Mouse (Mus musculus) liver, postnatal 0 days (tissue): Measurements from ENCODE around the gene Olfr1423. TPM values are rescaled to one million over a fixed set of nuclear protein-coding genes. Genes with fewer than 3 reads are reported as not detected.

Experiments used
- ATAC-seq: fragments of 200-750 bp; cut with Nextera tagmentation; 2 replicates; pipeline ENCODE4 v1.8.0; 2017; ENCODE audit warnings: mild to moderate bottlenecking, moderate library complexity
- DNase-seq: peaks from one replicate; pipeline ENCODE4 v3.0.0-alpha.2; 2016
- H3K27ac ChIP-seq: fragments of 300-500 bp; sonication (generic); 2 replicates; pipeline ENCODE4 v1.5.1; 2014; ENCODE audit warnings: antibody characterized with exemption, moderate library complexity, mild to moderate bottlenecking, low read depth
- H3K27me3 ChIP-seq: fragments of 300-500 bp; sonication (generic); 2 replicates; pipeline ENCODE4 v1.6.1; 2014; ENCODE audit warnings: low read length, control low read depth, mixed read lengths; ENCODE audit not compliant: insufficient read depth
- H3K36me3 ChIP-seq: fragments of 300-500 bp; sonication (generic); replicated peaks from 2 replicates; pipeline ENCODE4 v1.6.1; 2014; ENCODE audit warnings: mild to moderate bottlenecking, control low read depth, low read length, moderate library complexity, mixed read lengths; ENCODE audit not compliant: insufficient read depth
- H3K4me1 ChIP-seq: fragments of 300-500 bp; sonication (generic); 2 replicates; pipeline ENCODE4 v1.6.1; 2014; ENCODE audit warnings: antibody characterized with exemption, mild to moderate bottlenecking, control low read depth; ENCODE audit not compliant: insufficient read depth
- H3K4me2 ChIP-seq: fragments of 300-500 bp; sonication (generic); 2 replicates; pipeline ENCODE4 v1.6.1; 2014; ENCODE audit warnings: low read depth, mild to moderate bottlenecking, low read length, moderate library complexity, mixed read lengths
- H3K4me3 ChIP-seq: fragments of 300-500 bp; sonication (generic); 2 replicates; pipeline ENCODE4 v1.5.1; 2014; ENCODE audit warnings: low read depth, low read length
- H3K9ac ChIP-seq: fragments of 300-500 bp; sonication (generic); replicated peaks from 2 replicates; pipeline ENCODE4 v1.6.1; 2014; ENCODE audit warnings: mild to moderate bottlenecking, moderate library complexity
- H3K9me3 ChIP-seq: fragments of 300-500 bp; sonication (generic); 2 replicates; pipeline ENCODE4 v1.6.1; 2016; ENCODE audit warnings: mild to moderate bottlenecking, control low read depth, low read length, mixed read lengths
- CTCF ChIP-seq: sonication (generic); IDR thresholded peaks from 2 replicates; pipeline ENCODE4 v1.5.1; 2016; ENCODE audit warnings: antibody characterized with exemption, low read depth
- EP300 ChIP-seq: IDR thresholded peaks from 2 replicates; pipeline ENCODE4 v1.6.1; 2016; ENCODE audit warnings: antibody characterized with exemption, low read depth, mild to moderate bottlenecking
- WGBS: fragments of 180-500 bp; shearing (Covaris S2); extraction: QIAGEN DNeasy Blood & Tissue Kit; methylation state at CpG from one replicate; pipeline ENCODE4 v1.1.7; 2014; ENCODE audit not compliant: insufficient replicate concordance; 5-methylcytosine and 5-hydroxymethylcytosine counted together
- polyA plus RNA-seq: library from polyadenylated mRNA; unstranded; fragments of >200 nt; fragmentation: Nextera tagmentation; extraction: Ambion mirVana; gene quantifications from 2 replicates; pipeline ENCODE4 v1.2.1, GENCODE M21; 2015

The Olfr1423 gene
- polyA plus RNA-seq, 1 experiment from 2014 or later: not detected

DNA sequence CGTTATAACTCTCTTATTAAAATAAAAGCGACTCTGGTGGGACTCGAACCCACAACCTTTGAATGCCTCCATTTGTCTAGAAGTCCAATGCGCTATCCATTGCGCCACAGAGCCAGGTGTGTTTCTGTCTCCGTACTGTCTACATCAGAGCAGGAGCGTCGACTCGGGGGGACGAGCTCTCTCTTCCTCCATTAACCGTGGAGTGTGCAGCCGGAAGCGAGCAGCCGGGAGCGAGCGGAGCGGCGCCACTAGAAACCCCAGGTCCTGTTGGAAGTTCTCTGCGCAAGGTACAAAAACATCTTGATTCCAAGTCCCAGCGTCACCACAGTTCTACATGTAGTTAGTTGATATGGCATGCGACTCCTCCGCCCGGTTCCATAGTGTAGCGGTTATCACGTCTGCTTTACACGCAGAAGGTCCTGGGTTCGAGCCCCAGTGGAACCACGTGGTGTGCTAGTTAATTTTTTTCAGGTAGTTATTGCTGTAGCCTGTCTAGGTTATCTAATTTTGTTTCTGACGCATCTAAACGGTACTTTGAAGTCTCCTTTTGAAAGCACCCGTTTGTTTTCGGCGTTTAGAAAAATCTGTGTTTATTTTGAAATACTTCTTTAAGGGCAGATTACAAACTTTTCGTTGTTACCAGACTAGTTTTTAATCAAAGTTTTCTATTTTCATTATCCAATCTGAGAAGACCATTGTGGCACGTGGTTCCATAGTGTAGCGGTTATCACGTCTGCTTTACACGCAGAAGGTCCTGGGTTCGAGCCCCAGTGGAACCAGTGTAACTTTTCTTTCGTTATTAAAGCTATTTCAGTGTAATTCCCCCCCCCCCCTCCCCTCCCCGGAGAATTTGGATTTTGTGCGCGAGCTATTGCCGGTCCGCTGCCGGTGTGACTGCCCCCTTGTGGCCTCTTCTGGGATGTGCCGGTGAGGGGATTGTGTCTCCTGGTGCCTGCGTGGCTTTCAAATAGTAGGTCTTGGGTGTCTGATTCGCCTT is 29.3 kb downstream of the Olfr1423 start:
- Histone ChIP-seq H3K27me3 (no peaks in the 10 kb centered on the region), H3K9me3 (no peaks in the 10 kb centered on the region), H3K36me3 (no peaks in the 10 kb centered on the region), H3K9ac (peak overlapping the region; percentile 62), H3K4me1 (peaks cover 11% of the 10 kb centered on the region), H3K4me2 (peak overlapping the region; percentile 84), H3K27ac (peak overlapping the region; percentile 94), H3K4me3 (peak overlapping the region; percentile 62)
- ATAC-seq (peak; percentile 71), DNase-seq (peak; percentile 93)
- TF ChIP-seq CTCF (peak; percentile 88), EP300 (peak; percentile 42; the same call in 1 of the 2 replicates)
- WGBS: under 1% methylated on average over 49 of the region's 49 CpGs

DNA sequence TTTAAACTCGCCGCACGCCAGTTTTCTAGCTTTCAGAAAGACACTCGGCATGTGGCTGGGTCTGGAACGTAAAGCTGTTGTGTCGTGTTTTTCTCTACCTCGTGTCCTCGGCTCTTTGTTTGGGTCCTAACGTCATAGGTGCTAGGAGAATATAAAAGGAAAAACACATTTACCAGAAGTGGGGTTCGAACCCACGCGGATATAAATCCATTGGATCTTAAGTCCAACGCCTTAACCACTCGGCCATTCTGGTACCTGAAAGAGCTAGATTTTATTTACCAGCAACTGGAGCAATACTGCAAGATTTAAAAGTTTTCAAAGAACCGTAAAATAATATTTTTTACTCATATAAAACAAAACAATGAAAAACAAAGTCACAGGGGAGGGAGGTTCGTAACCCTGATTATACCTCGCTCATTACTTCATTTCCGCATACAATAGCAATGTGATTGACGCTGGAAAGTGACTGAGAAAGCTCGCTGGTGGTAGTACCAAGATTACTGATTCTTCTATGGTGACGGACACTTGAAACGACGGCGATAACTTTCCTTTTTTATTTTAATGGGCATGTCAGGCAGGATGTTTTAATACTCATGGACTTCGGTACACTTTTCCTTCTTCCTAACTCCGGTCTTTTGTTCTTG is 30.1 kb downstream of the Olfr1423 start:
- H3K27ac ChIP-seq: peak overlapping the region; percentile 94
- under 1% methylated on average over 26 of the region's 26 CpGs for WGBS

GRCm38 (mm10) chr19:12010281-12010771 is 30.8 kb downstream of the Olfr1423 start:
- 2% methylated on average over 24 of the region's 24 CpGs for WGBS
- ATAC-seq: peak; percentile 41
- H3K36me3 ChIP-seq: no peaks in the 10 kb centered on the region

More for the DNA sequence above, 30.1 kb downstream of the Olfr1423 start:
- H3K4me1 ChIP-seq: peaks cover 12% of the 10 kb centered on the region
- H3K9ac ChIP-seq: peak overlapping the region; percentile 70
- DNase-seq (peak; percentile 74), ATAC-seq (peak; percentile 40)
- TF ChIP-seq EP300: peak; percentile 45; the same call in 1 of the 2 replicates
- TF ChIP-seq CTCF: no peak
- H3K4me3 ChIP-seq: peak overlapping the region; percentile 62
- peak overlapping the region; percentile 84 for H3K4me2 ChIP-seq
- H3K36me3 ChIP-seq: no peaks in the 10 kb centered on the region
- H3K27me3 ChIP-seq: no peaks in the 10 kb centered on the region
- no peaks in the 10 kb centered on the region for H3K9me3 ChIP-seq

DNA sequence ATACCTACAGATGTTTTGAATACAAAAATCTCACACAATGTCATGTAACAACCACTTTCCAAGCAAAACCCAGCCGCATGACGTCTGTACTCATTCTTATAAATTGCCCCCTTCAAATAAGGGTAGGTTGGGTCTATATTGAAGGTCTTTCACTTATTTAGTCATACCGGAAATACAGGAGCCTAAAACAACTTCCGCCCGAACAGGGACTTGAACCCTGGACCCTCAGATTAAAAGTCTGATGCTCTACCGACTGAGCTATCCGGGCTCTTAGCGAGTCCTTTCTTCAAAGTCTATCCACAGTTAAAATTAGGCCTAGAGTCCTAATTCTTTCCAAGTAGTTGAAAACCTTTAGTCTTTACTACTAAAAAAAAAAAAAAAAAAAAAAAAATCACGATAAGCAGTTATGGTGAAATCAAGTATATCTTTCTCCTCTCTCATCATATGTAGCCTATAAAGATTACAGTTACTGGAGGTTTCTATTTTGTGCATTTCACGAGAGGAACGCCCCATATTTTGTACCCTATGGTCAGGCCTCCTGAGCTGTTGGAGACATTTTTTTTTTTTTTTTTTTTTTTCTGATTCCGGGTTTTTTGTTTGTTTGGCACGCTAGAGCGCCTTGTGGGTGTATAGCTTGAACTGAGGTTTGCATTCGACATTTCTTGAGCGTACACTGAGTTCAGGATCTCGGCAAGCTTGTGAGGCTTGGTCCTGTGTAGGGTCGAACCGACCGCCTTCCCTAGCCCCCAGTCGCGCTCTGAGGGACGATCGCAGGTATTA is 31.4 kb downstream of the Olfr1423 start:
- Histone ChIP-seq H3K27me3 (no peaks in the 10 kb centered on the region), H3K9ac (peak overlapping the region; percentile 70), H3K4me2 (peak overlapping the region; percentile 84), H3K4me1 (peaks cover 14% of the 10 kb centered on the region), H3K4me3 (peak overlapping the region; percentile 62), H3K27ac (peak overlapping the region; percentile 94), H3K36me3 (no peaks in the 10 kb centered on the region), H3K9me3 (no peaks in the 10 kb centered on the region)
- WGBS: 1% methylated on average over 24 of the region's 24 CpGs
- TF ChIP-seq EP300 (peak; percentile 39; the same call in 1 of the 2 replicates), CTCF (no peak)
- DNase-seq (peak; percentile 73), ATAC-seq (no peak; the same call in 1 of the 2 replicates)

More at GRCm38 (mm10) chr19:12010281-12010771, 30.8 kb downstream of the Olfr1423 start:
- Histone ChIP-seq H3K4me1 (peaks cover 12% of the 10 kb centered on the region), H3K27ac (peak overlapping the region; percentile 94), H3K9me3 (no peaks in the 10 kb centered on the region), H3K9ac (peak overlapping the region; percentile 70), H3K4me3 (peak overlapping the region; percentile 62), H3K27me3 (no peaks in the 10 kb centered on the region), H3K4me2 (peak overlapping the region; percentile 84)
- DNase-seq: peak; percentile 83
- no peak for TF ChIP-seq EP300
- no peak for TF ChIP-seq CTCF

DNA sequence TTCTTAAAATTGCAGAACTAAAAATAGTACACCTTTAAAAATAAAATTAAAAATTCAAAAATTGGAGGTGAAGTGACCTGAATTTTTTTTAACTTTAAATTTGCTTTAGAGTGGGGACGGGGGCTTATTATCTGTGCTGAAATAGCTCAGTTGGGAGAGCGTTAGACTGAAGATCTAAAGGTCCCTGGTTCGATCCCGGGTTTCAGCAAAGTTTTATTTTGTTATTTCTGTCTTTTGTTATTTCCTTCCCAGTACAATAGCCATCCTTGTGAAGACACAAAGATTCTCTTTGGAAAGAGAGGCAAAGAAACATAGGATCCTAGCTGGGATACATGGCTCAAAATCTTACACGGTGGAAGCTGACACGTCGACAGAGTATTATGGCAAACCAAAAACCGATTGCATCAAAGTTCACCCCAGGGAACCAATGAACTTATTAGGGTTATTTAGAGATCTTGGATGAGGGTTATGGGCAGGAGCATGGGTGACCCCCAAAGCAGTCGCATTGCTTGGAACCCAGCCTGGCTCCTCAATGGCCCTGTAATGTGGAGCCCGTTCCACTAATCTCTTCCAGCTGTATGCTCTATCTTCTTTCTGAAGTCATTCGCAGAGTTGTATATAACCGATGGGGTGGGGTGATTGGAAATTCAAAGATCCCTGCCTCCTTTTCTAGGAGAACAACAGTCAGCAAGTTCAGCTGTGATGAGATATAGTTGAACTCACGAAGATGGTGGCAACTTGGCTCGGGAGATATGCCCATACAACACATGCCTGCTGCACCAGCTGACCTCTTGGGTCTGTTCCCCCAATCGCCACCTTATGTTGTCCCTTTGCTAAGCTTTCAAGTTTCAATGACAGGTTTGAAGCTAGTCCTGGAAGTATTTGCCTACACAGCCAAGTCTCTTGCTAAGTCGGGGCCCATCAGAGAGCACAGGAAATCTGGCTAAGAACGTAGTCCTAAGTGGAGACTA is 32.4 kb downstream of the Olfr1423 start:
- peaks cover 16% of the 10 kb centered on the region for H3K4me1 ChIP-seq
- peak overlapping the region; percentile 94 for H3K27ac ChIP-seq
- ATAC-seq (no peak), DNase-seq (no peak)
- H3K9ac ChIP-seq: no peak overlapping the region
- H3K4me3 ChIP-seq: no peak overlapping the region
- no peak for TF ChIP-seq EP300
- no peak for TF ChIP-seq CTCF
- no peaks in the 10 kb centered on the region for H3K27me3 ChIP-seq
- H3K9me3 ChIP-seq: no peaks in the 10 kb centered on the region
- 28% methylated on average over 17 of the region's 17 CpGs for WGBS
- H3K36me3 ChIP-seq: no peaks in the 10 kb centered on the region
- H3K4me2 ChIP-seq: peak overlapping the region; percentile 33
